Mouse (Mus musculus) heart, postnatal 10 days (tissue): ENCODE results near the gene Ppp4r3a. TPM values are rescaled to one million over a fixed set of nuclear protein-coding genes. Genes with fewer than 3 reads are reported as not detected.
"Not testable (repeated sequence)": the region's sequence is repeated elsewhere in the genome, so short reads cannot be mapped to it uniquely, and the experiment has no call there.

ENCODE experiments used
- DNase-seq, 2 experiments: peaks; one replicate each; pipeline ENCODE4 v3.0.0; 2021
- intact Hi-C: fragments of 180-260 bp; cut with DNase I; formaldehyde crosslinking; loops from one replicate; pipeline ENCODE4 v1.15.1; 2025
- total RNA-seq, 2 experiments: library from RNA; stranded (reverse); gene quantifications; 2 replicates each; pipeline ENCODE4 v1.2.3; 2021

Ppp4r3a gene
- 10 to 100 TPM; 37.6 to 38.9 TPM for total RNA-seq

DNA sequence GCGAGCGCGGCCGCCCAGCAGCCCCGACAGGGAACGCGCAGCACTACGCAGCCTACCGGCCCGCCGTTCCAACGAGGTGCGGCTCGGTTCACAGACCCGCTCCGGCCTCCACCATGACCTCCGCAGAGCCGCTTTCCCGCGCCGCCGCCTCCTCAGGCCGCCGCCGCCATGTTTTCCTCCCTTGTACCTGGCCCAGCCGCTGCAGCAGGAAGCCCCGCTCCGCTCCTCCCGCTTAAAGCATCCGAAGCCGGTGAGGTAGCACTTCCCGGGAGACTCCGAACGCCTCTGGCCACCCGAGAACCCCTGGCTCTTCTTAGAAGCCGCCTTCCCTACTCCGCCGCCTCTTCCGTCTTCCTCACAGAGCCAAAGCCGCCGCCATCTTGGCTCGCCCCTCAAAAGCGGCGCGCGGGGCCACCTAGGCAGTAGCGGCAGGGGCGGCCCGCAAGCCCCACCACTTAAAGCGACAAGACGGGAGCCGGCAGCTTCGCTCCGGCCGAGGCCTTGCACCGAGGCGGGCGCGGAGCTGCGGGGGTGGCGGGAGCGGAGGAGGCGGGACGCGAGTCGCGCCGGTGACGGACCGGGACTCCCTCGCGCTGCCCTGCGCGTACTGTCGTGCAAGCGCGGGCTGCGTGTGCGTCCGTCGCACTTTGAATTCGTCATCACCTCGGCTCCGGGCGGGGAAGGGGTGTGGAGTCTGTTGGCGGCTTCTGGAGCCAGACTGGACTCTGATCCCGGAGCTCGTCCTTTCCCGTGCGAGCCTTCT is at the start of gene Ppp4r3a:
Ppp4r3a (minus strand) TSS at position 627 of the 763 bp plus-strand sequence.
- peak; percentile 98 for DNase-seq
- intact Hi-C loops, result no loop called here

DNA sequence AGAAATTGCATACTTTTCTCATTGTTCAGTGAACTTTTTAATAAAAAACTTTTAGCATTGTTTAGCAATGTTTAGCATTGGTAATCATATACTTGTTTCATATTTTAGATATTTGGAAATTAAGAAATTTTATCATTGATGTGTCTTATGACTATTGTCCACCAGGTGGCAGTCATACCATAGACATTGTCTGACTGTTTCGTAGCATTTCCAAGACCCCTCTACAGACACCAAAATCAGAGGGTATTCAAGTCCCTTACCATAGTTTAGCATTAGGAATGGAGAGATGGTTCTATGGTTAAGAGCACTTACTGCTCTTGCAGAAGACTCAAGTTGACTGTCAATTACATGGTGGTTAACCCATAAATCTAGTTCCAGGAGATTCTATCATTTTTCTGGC is 39.5 kb upstream of the Ppp4r3a start:
- intact Hi-C loops, result loop anchor here (2.0 to 5.0 kb wide), 4 partner anchors 239 to 834 kb away; partner anchors contain the start of gene Atxn3
- DNase-seq, result peak in 1 of 2 experiments; percentile 43

DNA sequence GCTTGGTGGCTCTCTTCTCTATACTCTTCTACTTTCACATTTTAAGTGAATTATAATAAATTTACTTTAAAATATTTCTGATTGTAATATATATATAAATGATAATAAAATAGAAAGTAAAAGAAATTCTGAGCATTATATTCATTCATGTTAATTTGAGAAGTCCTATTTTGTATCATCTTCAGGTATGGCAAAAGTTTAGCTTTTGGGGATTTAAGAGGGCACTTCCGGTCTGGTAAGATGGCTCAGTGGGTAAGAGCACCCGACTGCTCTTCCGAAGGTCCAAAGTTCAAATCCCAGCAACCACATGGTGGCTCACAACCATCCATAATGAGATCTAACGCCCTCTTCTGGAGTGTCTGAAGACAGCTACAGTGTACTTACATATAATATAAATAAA is 38.6 kb upstream of the Ppp4r3a start:
- DNase-seq, result not testable (repeated sequence)
- intact Hi-C loops, result loop anchor here (2.0 to 5.0 kb wide), 4 partner anchors 240 to 835 kb away; partner anchors contain the start of gene Atxn3

DNA sequence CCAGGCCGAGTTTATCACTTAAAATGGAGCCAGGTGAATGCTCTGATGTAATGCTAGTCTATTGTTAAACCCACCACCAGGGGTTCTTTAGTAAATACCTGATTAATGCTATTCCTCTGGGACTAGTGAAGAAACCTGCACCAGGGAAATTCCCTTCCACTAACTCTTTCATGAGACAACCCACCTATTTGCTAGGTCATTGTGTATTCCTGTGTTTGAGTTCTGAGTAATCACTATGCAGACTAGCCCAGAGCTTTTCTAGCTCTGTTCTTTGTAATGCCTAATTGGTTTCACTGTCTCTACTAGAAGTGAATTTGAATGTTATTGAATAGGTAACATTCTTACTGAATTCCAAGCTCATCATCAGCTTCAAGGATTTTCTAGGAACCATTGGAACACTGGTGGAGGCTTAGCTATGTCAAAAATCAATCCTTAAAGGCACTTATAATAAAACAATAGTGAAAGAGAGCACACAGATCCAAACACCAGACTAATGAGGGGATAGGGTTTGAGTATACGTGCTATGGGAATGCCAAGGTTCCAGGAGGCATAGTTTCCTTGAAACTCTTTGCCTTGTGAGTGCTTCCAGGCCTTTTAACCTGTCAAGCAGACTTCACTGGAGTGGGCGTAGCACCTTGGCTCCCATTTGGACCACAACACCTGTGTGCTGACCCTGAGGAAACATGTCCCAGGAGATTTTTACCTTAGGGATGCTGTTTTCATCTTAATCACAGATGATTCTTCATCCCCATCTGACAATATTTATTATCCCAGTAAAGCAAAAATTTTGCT is 26.5 kb upstream of the Ppp4r3a start:
- DNase-seq, intact Hi-C loops: not testable (repeated sequence)

DNA sequence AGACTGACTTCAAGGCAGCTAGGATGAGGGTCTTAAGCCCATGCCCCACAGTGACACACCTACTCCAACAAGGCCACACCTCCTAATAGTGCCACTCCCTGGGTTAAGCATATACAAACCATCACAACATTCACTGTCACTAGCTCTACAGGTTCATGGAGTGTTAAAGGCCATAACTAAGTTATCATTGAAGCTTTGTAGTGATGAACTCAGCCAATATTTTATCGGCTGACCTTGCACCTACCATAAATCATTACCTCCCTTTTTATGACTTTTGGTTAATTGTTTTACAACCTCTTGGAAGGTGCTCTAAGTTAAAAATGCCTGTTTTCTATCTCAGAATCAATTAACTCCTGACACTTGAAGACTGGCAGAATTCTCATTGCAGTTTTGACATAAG is 24.2 kb upstream of the Ppp4r3a start:
- no peak for DNase-seq
- intact Hi-C loops, result no loop called here

DNA sequence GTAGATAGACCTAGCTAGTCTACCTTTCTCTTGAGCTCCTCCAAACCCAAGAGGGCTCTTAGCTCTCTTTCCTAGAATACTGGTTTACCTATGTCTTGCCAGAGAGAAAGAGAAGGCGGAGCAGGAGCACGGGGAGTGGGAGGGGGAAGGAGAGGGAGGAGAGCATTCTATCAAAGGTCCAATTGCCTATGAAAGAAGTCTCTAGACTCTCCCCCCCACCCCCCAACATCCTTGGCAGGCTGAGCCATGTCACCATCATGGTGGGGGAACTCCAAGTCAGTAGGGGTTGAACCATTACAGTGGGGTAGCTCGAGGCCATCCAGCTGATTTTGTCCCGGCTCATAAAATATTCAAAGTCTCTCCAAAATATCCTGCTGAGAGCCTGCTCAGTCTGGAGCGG is 22.1 kb upstream of the Ppp4r3a start:
- intact Hi-C loops, result no loop called here
- no peak for DNase-seq

DNA sequence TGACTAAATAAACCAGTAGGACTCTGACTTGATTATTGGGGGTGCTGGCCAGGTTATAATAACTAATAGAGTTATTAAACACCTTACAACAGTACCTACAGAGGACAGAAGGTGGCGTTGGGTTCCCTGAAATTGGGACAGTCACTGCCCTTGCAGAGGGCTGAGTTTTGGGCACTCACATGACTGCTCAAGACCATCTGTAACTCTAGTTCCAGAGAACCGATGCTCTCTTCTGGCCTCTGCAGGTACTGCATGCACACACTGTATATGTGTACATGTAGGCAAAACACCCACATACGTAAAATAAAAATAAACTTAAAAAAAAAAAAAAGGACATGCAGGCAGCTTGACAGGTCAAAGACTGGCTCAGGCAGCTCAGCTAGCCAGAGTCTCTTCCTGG is 19.1 kb upstream of the Ppp4r3a start:
- DNase-seq, result peak; percentile 23 to 36
- intact Hi-C loops, result no loop called here

DNA sequence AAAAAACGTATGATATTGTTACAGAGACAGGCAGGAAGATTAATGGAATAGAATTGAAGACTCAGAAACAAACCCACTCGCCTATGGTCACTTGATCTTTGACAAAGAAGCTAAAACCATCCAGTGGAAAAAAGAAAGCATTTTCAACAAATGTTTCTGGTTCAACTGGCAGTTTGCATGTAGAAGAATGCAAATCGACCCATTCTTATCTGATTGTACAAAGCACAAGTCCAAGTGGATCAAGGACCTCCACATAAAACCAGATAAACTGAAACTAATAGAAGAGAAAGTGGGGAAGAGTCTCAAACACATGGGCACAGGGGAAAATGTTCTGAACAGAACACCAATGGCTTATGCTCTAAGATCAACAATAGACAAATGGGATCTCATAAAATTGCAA is 10.2 kb upstream of the Ppp4r3a start:
- intact Hi-C loops, DNase-seq: not testable (repeated sequence)

DNA sequence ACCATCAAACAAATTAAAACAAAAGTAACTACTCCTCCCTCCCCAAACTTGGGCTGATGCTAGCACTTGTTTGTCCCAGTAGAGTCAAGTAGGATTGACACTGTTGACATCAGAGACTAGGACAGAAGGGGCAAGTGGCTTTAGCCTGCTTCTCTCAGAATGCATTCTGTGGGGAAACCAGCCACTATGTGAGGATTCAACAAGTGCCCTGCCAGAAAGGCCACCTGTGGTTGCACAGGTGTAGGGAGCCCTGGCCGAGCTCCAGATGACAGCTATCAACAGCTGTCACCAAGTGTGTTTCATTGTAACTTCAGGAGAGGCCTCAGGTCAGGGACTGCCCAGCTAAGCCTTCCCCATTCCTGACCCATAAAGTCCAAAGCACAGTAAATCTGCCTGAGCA is 6.5 kb upstream of the Ppp4r3a start:
- intact Hi-C loops, result no loop called here
- no peak for DNase-seq

DNA sequence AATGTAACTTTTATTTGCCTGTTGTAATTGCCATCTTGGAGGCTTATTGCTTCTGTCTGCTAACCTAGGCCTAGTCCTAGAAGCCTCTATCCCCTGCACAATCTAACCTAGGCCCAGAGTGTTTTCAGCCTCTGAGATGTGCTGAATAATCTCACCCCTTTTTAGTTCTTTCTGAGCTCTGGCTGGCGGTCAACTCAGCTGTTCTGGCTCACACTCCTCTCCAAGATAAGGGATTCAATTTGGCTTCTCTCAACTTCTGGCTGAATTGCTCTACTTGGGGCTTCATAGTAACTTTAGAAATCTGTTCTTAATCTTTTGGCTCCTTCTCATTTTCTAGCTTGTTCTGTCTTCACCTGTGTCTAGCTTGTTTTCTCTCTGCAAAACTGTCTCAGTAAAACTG is 3.9 kb upstream of the Ppp4r3a start:
- intact Hi-C loops, result no loop called here
- DNase-seq, result peak; percentile 41 to 46

DNA sequence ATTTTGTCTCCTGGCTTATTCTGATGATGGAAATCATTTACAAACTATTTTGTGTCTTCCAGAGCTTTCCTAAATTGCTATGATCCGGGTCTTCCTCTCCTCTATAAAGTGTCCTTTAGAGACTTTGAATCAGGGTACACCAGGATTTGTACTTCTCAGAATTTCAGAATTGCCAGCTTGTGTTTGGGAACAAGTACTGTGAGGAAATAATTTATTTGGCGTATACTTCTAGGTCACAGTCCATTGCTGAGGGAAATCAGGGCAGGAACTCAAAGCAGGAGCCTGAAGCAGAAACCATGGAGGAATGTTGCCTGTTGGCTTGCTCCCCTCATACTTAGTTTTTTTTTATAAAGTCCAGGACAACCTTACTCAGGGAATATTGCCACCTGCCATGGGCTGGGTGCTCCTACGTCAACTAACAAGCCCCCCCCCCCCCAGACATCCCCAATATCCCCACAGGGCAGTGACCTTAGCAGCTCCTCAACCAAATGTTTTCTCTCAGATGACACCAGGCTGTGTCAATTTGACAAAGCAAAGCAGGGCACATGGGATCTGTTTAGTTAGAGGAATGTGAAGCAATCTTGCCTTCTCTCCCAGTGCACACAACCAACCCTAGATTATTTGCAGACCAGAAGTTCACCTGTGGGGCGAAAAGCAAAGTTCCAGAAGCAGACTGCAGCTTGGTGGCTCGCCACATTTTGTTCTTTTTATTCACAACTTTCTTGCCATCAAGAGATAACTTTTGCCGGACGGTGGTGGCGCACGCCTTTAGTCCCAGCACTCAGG is 1.6 kb upstream of the Ppp4r3a start:
- intact Hi-C loops, result no loop called here
- no peak for DNase-seq

DNA sequence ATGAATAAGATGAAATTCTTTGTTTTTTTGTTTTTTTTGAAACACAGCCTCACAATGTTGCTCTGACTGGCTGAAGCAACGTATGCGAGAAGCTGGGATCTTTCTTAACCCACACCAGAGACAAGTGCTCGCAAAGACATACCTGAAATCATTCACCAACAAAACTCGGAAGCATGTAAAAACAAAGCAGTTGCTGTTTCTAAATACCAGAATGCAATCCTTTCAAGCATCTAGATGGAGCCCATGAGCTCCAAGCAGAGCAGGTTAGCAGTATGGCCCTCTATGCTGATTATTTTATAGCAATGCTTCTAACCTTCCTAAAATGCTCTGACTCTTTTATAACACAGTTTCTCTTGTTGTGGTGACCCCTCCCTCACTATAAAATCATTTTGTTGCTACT is 735 bp upstream of the Ppp4r3a start:
- intact Hi-C loops, result no loop called here
- DNase-seq, result no peak

DNA sequence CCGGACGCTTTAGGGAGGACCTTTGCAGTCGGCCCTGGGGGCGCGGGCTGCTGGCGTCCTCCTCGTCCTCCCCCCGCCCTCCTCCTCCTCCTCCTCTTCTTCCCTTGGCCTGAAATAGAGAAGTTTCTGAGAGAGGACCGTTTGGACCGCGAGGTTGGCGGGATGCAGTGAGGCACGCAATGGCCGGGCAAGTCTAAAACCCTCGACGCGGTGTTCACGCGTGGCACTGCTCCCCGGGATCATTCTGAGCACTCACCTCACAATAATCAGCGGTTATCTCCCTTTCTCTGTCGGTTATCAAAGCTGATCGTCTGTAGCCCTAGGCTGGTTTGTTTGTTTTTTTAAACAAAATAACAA is 315 bp upstream of the Ppp4r3a start:
- no peak for DNase-seq
- intact Hi-C loops, result no loop called here

DNA sequence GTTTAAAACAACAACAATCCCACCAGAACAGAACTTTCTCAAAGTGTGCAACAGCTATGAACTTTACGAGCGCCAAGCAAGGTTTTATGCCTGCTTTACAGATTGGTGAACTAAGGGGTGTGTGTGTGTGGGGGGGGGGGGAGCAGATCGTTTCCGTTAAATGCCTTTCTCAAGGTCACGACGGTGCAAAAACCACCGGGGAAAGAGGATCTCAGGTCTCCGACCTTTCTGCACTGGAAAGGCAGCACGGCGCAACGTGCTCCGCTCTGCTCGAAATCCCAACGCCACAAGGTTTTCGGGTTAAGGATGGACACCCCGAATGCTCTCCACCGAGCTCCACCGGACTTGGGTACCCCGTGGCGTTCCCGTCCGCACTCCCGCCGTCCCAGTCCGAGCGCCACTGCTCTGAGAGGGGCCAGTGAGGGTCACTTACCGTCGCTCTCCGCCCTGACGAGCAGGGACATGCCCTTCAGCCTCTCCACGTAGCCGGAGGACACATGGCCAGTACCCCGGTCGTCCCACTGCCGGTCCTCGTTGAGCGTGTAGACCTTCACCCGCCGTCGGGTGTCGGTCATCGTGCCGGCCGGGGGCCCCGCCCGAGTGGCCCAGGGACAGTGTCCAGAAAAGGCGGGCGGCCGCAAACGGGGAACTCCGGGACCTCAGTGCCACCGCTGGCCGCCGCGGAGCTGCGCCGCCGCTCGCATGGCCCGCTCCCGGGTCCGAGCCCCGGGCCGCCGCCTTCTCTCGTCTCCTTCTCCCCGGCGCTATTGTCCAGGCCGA is 1.0 kb downstream of the Ppp4r3a start:
- intact Hi-C loops, result no loop called here
- peak; percentile 51 to 66 for DNase-seq

DNA sequence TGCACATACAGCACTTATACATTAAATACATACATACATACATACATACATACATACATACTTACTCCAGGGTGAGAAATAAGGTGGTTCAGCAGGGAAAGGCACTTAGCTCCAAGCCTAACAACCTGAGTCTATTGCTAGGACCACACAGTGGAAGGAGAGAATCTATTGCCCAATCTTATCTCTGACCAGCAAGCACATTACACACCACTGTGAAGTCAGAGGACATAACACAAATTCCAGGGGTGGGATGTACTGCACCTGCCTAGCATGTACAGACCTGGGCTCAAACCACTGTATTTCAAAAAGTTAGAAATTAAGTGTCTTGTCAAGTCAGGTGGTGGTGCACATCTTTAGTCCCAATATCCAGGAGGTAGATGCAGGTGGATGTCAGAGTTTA is 5.5 kb downstream of the Ppp4r3a start:
- no peak for DNase-seq
- intact Hi-C loops, result no loop called here

DNA sequence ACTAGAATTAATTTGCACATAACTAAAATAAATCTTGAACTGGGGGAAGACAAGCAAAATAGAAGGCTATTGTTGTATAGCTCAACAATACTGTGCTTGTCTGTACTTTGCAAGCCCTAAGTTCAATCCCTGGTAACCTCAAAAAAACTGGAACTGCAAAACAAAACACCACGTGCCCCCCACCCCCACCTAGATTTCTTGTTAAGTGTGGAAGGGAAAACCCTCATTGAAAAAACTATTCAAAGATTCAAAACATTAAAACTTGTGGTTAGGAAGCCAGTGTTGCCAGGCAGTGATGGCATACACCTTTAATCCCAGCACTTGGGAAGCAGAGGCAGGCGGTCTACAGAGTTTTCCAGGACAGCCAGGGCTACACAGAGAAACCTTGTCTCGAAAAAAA is 8.1 kb downstream of the Ppp4r3a start:
- intact Hi-C loops, result no loop called here
- no peak for DNase-seq

DNA sequence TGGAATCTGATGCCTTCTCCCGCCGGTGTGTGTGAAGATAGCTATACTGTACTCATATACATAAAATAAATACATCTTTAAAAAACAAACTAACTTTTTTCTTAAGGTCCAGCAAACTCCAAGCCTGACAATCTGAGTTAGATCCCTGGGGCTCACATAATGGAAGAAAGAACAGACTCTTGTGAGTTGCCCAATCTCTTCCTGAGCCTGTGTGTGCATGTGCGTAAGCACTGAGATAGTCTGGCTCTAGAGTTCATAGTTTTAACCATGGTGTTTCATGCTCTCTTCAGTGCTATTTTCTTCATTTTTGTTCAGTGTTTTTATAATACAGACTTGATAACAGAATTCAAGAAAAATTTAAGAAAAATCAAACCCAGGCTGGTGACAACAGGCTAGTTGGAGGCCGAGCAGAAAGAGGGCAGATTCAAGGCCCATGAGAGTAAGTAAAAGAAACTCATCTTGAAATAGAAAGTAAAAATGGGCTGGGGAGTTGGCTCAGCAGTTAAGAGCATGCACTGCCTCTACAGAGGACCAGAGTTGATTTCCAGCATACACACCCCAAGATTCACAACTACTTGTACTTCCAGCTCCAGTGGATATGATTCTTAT is 8.6 kb downstream of the Ppp4r3a start:
- intact Hi-C loops, result no loop called here
- DNase-seq, result no peak

DNA sequence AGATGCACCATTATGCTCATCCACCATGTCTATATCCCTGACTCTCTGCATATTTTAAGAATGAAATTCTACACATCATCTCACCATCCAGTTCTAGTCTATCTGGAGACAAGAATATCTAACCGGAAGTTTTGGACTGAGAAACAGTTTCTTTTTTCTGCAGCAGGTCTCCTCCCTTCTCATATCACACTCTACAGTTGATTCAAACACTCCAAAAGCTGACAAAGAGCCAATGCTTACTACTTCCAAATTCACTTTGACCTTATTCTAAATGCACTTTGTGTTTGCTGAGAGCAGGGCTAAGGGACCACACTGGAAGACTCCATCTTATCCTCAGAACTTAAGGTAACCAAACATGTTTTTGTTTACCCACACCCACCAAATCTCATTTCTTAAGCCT is 13.7 kb downstream of the Ppp4r3a start:
- intact Hi-C loops, result no loop called here
- no peak for DNase-seq

DNA sequence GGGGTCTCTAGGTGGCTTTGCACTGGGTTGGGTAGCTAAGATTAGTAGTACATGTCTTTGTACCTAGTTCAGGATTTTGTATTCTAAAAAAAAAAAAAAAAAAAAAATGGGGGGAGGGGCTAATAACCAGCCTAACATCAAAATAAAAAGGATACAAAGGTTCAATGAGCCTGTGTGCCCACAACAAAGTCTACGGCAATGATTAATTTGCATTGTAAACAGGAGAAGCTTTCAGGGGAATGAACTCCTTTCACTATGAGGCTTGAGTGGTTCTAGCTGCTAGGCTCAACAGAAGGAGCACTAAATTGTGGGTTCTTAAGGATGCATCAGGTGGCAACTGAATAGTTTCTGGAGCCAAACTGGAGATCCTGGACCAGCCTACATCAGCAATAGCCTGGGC is 17.2 kb downstream of the Ppp4r3a start:
- intact Hi-C loops, result no loop called here
- DNase-seq, result no peak

DNA sequence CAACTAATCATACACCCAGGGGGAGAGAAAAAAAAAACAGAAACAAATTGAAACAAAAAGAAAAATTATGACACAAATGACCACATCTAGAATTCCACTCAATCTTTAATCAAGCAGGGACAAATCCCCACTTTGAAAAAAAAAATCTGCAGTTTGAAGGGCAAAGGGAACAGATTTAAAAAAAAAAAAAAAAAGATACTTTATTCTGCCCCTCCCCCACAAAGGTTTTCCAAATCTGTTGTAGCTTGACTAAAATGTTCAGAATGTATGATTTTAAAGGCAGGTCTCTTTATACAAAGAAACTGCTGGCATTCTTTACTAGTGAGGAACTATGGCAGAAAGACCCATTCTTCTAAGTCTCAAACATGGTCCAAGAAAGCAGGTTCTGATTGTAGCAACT is 43.5 kb downstream of the Ppp4r3a start:
- intact Hi-C loops, result no loop called here
- DNase-seq, result no peak
